Mouse (Mus musculus): Measurements from ENCODE around the gene Bnip3. TPM values are rescaled to one million over a fixed set of nuclear protein-coding genes. Genes with fewer than 3 reads are reported as not detected.

Gene Bnip3
- total and polyA plus RNA-seq, 3 experiments = 20.8 to 294 (median 102) TPM

- Histone ChIP-seq H3K27ac (ENCODE audit: insufficient read depth, low read depth) (no peak overlapping the region), H3K4me1 (ENCODE audit: control insufficient read depth in 1 of 2, insufficient read depth in 2 of 2) (peaks cover 9 to 17% of the 10 kb centered on the region in 2 experiments; a peak in 3 of 4 replicates), H3K36me3 (replicated peaks in 1 of 2; ENCODE audit: control insufficient read depth in 1 of 2, insufficient read depth in 1 of 2, low read length in 1 of 2) (peaks cover 2 to 26% of the 10 kb centered on the region in 2 experiments), H3K4me3 (replicated peaks in 1 of 3; ENCODE audit: low read depth in 2 of 3, low read length in 2 of 3, poor library complexity in 1 of 3) (no peak overlapping the region), H3K27me3 (replicated peaks) (no peaks in the 10 kb centered on the region), H3K4me2 (ENCODE audit: insufficient read depth, low read depth, poor library complexity, severe bottlenecking) (no peak overlapping the region), H3K9me3 (replicated peaks; ENCODE audit: low read length) (no peaks in the 10 kb centered on the region), H3K79me2 (replicated peaks; ENCODE audit: control insufficient read depth, extremely low read depth, insufficient read depth, poor library complexity, severe bottlenecking) (peaks cover 1% of the 10 kb centered on the region; the same call in 1 of the 2 replicates), H3K9ac (ENCODE audit: insufficient read depth, low read depth) (no peak overlapping the region)
- in situ Hi-C loops (cut with MboI; ENCODE audit: low pct_ligation_motif_present, low pct_unique_long_range_greater_than_20kb, low sequenced_read_pairs) = loop anchor here (5.0 to 25.0 kb wide), 2 partner anchors 81 to 1354 kb away; no protein-coding TSS in a partner anchor
- dilution Hi-C loops (cut with MboI; ENCODE audit: extremely low pct_ligation_motif_present, extremely low pct_unique_long_range_greater_than_20kb, low sequenced_read_pairs) = no loop called here
- DNase-seq (ENCODE audit: extremely low read depth) = no peak
- TF ChIP-seq MAFK (IDR thresholded peaks at IDR 0.05; ENCODE audit: insufficient replicate concordance, low read length) (no peak), ZC3H11A (IDR thresholded peaks at IDR 0.05; ENCODE audit: low read depth, low read length) (no peak), KAT2A (IDR thresholded peaks at IDR 0.05; ENCODE audit: insufficient replicate concordance, low read length) (no peak), RCOR1 (conservative IDR thresholded peaks at IDR 0.05; ENCODE audit: low read depth, low read length) (no peak), IRF4 (IDR thresholded peaks at IDR 0.05; ENCODE audit: low read depth, low read length) (no peak), PAX5 (IDR thresholded peaks at IDR 0.05; ENCODE audit: low read length) (no peak), ETS1 (conservative IDR thresholded peaks at IDR 0.05; ENCODE audit: low read depth, low read length) (no peak), SIN3A (IDR thresholded peaks at IDR 0.05; ENCODE audit: low read length) (no peak), SMC3 (IDR thresholded peaks at IDR 0.05; ENCODE audit: low read depth, low read length) (no peak), CHD1 (IDR thresholded peaks at IDR 0.05; ENCODE audit: low read depth, low read length) (no peak)
These were observed 67.7 kb downstream of the Bnip3 start for GRCm38 (mm10) chr7:138841436-138842151.

Other genes starting within 250 kb of the Bnip3 start
- 24.3 and 28.9 TPM in 2 replicates for gene Ppp2r2d, start 63.4 kb downstream of the Bnip3 start, total RNA-seq (2012; rRNA removed)
- gene Ppp2r2d, start 63.4 kb downstream of the Bnip3 start, total RNA-seq (2014; rRNA removed) = 54.1 and 56.3 TPM in 2 replicates
- gene Ppp2r2d, start 63.4 kb downstream of the Bnip3 start, polyA plus RNA-seq (2012; ENCODE audit: insufficient read length, low read depth) = 39.6 and 46.0 TPM in 2 replicates
- 3.6 and 5.1 TPM in 2 replicates for gene Mapk1ip1, start 63.2 kb downstream of the Bnip3 start, total RNA-seq (2012; rRNA removed)
- gene Mapk1ip1, start 63.2 kb downstream of the Bnip3 start, total RNA-seq (2014; rRNA removed) = 3.2 and 4.2 TPM in 2 replicates
- gene Mapk1ip1, start 63.2 kb downstream of the Bnip3 start, polyA plus RNA-seq (2012; ENCODE audit: insufficient read length, low read depth) = 5.2 and 6.6 TPM in 2 replicates
- gene Jakmip3, start 31.2 kb upstream of the Bnip3 start, total RNA-seq (2012; rRNA removed) = not detected in 2 replicates
- not detected in 2 replicates for gene Jakmip3, start 31.2 kb upstream of the Bnip3 start, total RNA-seq (2014; rRNA removed)
- gene Jakmip3, start 31.2 kb upstream of the Bnip3 start, polyA plus RNA-seq (2012; ENCODE audit: insufficient read length, low read depth) = not detected in 2 replicates
- gene Dpysl4, start 176.5 kb upstream of the Bnip3 start, total RNA-seq (2012; rRNA removed) = not detected in 2 replicates
- not detected in 2 replicates for gene Dpysl4, start 176.5 kb upstream of the Bnip3 start, total RNA-seq (2014; rRNA removed)
- gene Dpysl4, start 176.5 kb upstream of the Bnip3 start, polyA plus RNA-seq (2012; ENCODE audit: insufficient read length, low read depth) = not detected in 2 replicates

Measured in CH12.LX (cell line).